In genomic region chr5:124830331-124830730, GRCm38 (mm10) we compare ENCODE assay signal across 19 mouse cellular contexts.
"Had no signal": no experiment of that assay in that cellular context is flagged by ENCODE, and none has a peak within 500 bp of the region (broad histone marks: within the 10 kb centered on the region; RNA-seq: fewer than 3 reads in every experiment).

No protein-coding gene starts in this region.

- ATAC-seq: midbrain, embryonic 16.5 days had no signal

- H3K9ac ChIP-seq: lung, embryonic 14.5 days; midbrain, embryonic 12.5 days; neural tube, embryonic 13.5 days; neural tube, embryonic 15.5 days had no signal

- H3K4me3 ChIP-seq: midbrain, embryonic 10.5 days; midbrain, embryonic 12.5 days; myocyte; neural tube, embryonic 13.5 days; neural tube, embryonic 15.5 days had no signal

- H3K4me1 ChIP-seq: midbrain, embryonic 10.5 days; midbrain, embryonic 12.5 days; neural tube, embryonic 13.5 days; neural tube, embryonic 15.5 days had no signal

- H3K27me3 ChIP-seq: midbrain, embryonic 12.5 days; neural tube, embryonic 13.5 days; neural tube, embryonic 15.5 days had no signal

- H3K4me2 ChIP-seq: lung, embryonic 14.5 days; midbrain, embryonic 12.5 days; neural tube, embryonic 13.5 days; neural tube, embryonic 15.5 days had no signal

- H3K27ac ChIP-seq: midbrain, embryonic 10.5 days; midbrain, embryonic 12.5 days; neural tube, embryonic 13.5 days; neural tube, embryonic 15.5 days had no signal

- H3K9me3 ChIP-seq: midbrain, embryonic 10.5 days; midbrain, embryonic 12.5 days; neural tube, embryonic 13.5 days; neural tube, embryonic 15.5 days had no signal

- DNase-seq: lung, adult 18-20 months; lung, embryonic 14.5 days; lung, postnatal 10 days; lung, postnatal 4 days; midbrain, embryonic 14.5 days; retina, postnatal 1 day; right cerebral cortex, adult 18-20 months; right cerebral cortex, postnatal 25 days; right cerebral cortex, postnatal 4 days; spleen, adult 18-20 months; thymus, adult 18-20 months; thymus, postnatal 14 days; thymus, postnatal 36 days had no signal
